Mouse (Mus musculus) liver, embryonic 14.5 days (tissue): ENCODE measurements around the gene Stxbp4.

Experiments used
- CTCF ChIP-seq: IDR thresholded peaks from 2 replicates; pipeline ENCODE4 v1.5.1; 2016; ENCODE audit warnings: antibody characterized with exemption, low read depth, control low read depth
- EP300 ChIP-seq: IDR thresholded peaks from 2 replicates; pipeline ENCODE4 v1.6.1; 2016; ENCODE audit warnings: antibody characterized with exemption, low read depth

- TF ChIP-seq EP300 = no peak
- no peak for TF ChIP-seq CTCF
Measured at GRCm38 (mm10) chr11:90483766-90484165, 154.1 kb downstream of the Stxbp4 start.
